Mouse (Mus musculus): Measurements from ENCODE around the gene Btf3. TPM values are rescaled to one million over a fixed set of nuclear protein-coding genes. Genes with fewer than 3 reads are reported as not detected.

Gene Btf3
- polyA plus RNA-seq, 1 experiment from 2014 or later, result 471 TPM

DNA sequence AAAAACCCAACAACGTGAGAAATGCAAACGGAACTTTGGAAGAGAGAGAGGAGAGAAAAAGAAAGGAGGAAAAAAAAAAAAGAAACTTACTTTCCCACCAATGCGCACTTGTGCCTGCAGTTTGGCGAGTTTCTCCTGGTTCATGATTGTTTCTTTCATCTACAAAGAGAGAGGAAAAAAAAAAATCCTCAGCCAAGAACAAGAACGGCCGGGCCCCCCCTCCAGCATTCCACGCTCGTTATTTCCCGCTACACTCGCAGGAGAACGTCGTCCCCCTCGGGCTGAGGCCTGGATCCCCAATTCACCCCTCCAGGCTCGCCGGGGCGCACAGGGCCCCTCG is 696 bp downstream of the Btf3 start:
- H3K4me1 ChIP-seq (replicated peaks; ENCODE audit: control insufficient read depth, insufficient read depth, low read length), result peaks cover 11% of the 10 kb centered on the region; the same call in 1 of the 2 replicates
- WGBS, result under 1% methylated on average over 16 of the region's 17 CpGs
- H3K36me3 ChIP-seq (ENCODE audit: control insufficient read depth, insufficient read depth), result peaks cover 24% of the 10 kb centered on the region
- no peaks in the 10 kb centered on the region for H3K27me3 ChIP-seq (replicated peaks; ENCODE audit: control insufficient read depth, insufficient read depth, low read length)
- H3K9ac ChIP-seq (ENCODE audit: low read depth, low read length), result peak overlapping the region; percentile 97
- peak overlapping the region; percentile 73 for H3K4me2 ChIP-seq (replicated peaks; ENCODE audit: low read depth)
- no peak for ATAC-seq
- no peak for TF ChIP-seq CTCF (IDR thresholded peaks at IDR 0.05; ENCODE audit: low read depth)
- peak overlapping the region; percentile 94 for H3K27ac ChIP-seq (ENCODE audit: low read depth, low read length)
- peak overlapping the region; percentile 87 for H3K4me3 ChIP-seq (ENCODE audit: low read depth, low read length)
- H3K9me3 ChIP-seq (ENCODE audit: control insufficient read depth), result no peaks in the 10 kb centered on the region

GRCm38 (mm10) chr13:98315124-98315523 is 1.7 kb downstream of the Btf3 start:
- H3K4me3 ChIP-seq (ENCODE audit: low read depth, low read length), result peak overlapping the region; percentile 87; the same call in 1 of the 2 replicates
- H3K9ac ChIP-seq (ENCODE audit: low read depth, low read length), result no peak overlapping the region
- peak overlapping the region; percentile 73 for H3K4me2 ChIP-seq (replicated peaks; ENCODE audit: low read depth)
- 41% methylated on average over 4 of the region's 4 CpGs for WGBS
- no peak for ATAC-seq
- H3K9me3 ChIP-seq (ENCODE audit: control insufficient read depth), result no peaks in the 10 kb centered on the region
- no peak overlapping the region for H3K27ac ChIP-seq (ENCODE audit: low read depth, low read length)
- peaks cover 31% of the 10 kb centered on the region for H3K36me3 ChIP-seq (ENCODE audit: control insufficient read depth, insufficient read depth)
- H3K27me3 ChIP-seq (replicated peaks; ENCODE audit: control insufficient read depth, insufficient read depth, low read length), result no peaks in the 10 kb centered on the region
- TF ChIP-seq CTCF (IDR thresholded peaks at IDR 0.05; ENCODE audit: low read depth), result no peak
- H3K4me1 ChIP-seq (replicated peaks; ENCODE audit: control insufficient read depth, insufficient read depth, low read length), result peaks cover 11% of the 10 kb centered on the region; the same call in 1 of the 2 replicates

DNA sequence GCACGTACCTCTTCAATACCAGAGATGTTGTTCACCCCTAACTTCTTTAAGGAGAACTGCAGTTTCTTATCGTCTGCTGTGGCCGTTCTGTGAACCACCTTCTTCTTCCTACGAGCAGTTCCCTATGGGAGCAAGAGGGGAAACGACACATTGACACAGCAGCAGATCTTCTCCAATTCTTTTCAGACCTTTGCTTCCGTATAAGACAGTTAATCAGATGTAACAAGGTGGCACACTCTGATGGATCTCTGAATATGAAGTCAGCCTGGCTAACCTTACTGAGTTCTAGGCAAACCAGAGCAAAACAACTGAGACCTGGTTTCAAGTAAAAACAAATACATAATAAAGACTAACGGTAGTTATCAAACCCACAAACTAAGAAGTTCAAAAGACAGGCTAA is 3.2 kb downstream of the Btf3 start:
- Histone ChIP-seq H3K4me1 (replicated peaks; ENCODE audit: control insufficient read depth, insufficient read depth, low read length) (peaks cover 11% of the 10 kb centered on the region; the same call in 1 of the 2 replicates), H3K36me3 (ENCODE audit: control insufficient read depth, insufficient read depth) (peaks cover 36% of the 10 kb centered on the region), H3K9me3 (ENCODE audit: control insufficient read depth) (no peaks in the 10 kb centered on the region), H3K9ac (ENCODE audit: low read depth, low read length) (no peak overlapping the region), H3K4me3 (ENCODE audit: low read depth, low read length) (no peak overlapping the region), H3K27me3 (replicated peaks; ENCODE audit: control insufficient read depth, insufficient read depth, low read length) (no peaks in the 10 kb centered on the region), H3K4me2 (replicated peaks; ENCODE audit: low read depth) (no peak overlapping the region), H3K27ac (ENCODE audit: low read depth, low read length) (no peak overlapping the region)
- TF ChIP-seq CTCF (IDR thresholded peaks at IDR 0.05; ENCODE audit: low read depth), result no peak
- ATAC-seq, result no peak
- WGBS, result 58% methylated on average over 7 of the region's 7 CpGs

GRCm38 (mm10) chr13:98311597-98311996 is 5.2 kb downstream of the Btf3 start:
- Histone ChIP-seq H3K27me3 (replicated peaks; ENCODE audit: control insufficient read depth, insufficient read depth, low read length) (no peaks in the 10 kb centered on the region), H3K4me1 (replicated peaks; ENCODE audit: control insufficient read depth, insufficient read depth, low read length) (peaks cover 8% of the 10 kb centered on the region; the same call in 1 of the 2 replicates), H3K36me3 (ENCODE audit: control insufficient read depth, insufficient read depth) (peaks cover 40% of the 10 kb centered on the region), H3K9me3 (ENCODE audit: control insufficient read depth) (no peaks in the 10 kb centered on the region), H3K27ac (ENCODE audit: low read depth, low read length) (peak overlapping the region; percentile 54), H3K9ac (ENCODE audit: low read depth, low read length) (no peak overlapping the region), H3K4me3 (ENCODE audit: low read depth, low read length) (no peak overlapping the region), H3K4me2 (replicated peaks; ENCODE audit: low read depth) (no peak overlapping the region)
- peak; percentile 73 for ATAC-seq
- WGBS, result 40% methylated on average over 5 of the region's 5 CpGs
- no peak for TF ChIP-seq CTCF (IDR thresholded peaks at IDR 0.05; ENCODE audit: low read depth)

- H3K4me1 ChIP-seq (replicated peaks; ENCODE audit: control insufficient read depth, insufficient read depth, low read length), result 0 out of 2 replicates have a peak, but pooled peaks cover 4% of the 10 kb centered on the region
- H3K9ac ChIP-seq (ENCODE audit: low read depth, low read length), result no peak overlapping the region
- 69% methylated on average over 4 of the region's 4 CpGs for WGBS
- no peak for ATAC-seq
- peaks cover 40% of the 10 kb centered on the region for H3K36me3 ChIP-seq (ENCODE audit: control insufficient read depth, insufficient read depth)
- H3K4me2 ChIP-seq (replicated peaks; ENCODE audit: low read depth), result no peak overlapping the region
- no peak for TF ChIP-seq CTCF (IDR thresholded peaks at IDR 0.05; ENCODE audit: low read depth)
- H3K27ac ChIP-seq (ENCODE audit: low read depth, low read length), result no peak overlapping the region
- H3K9me3 ChIP-seq (ENCODE audit: control insufficient read depth), result no peaks in the 10 kb centered on the region
- no peak overlapping the region for H3K4me3 ChIP-seq (ENCODE audit: low read depth, low read length)
- H3K27me3 ChIP-seq (replicated peaks; ENCODE audit: control insufficient read depth, insufficient read depth, low read length), result no peaks in the 10 kb centered on the region
These were observed 8.1 kb downstream of the Btf3 start for GRCm38 (mm10) chr13:98308724-98309123.

- H3K36me3 ChIP-seq (ENCODE audit: control insufficient read depth, insufficient read depth), result peaks cover 34% of the 10 kb centered on the region
- no peak overlapping the region for H3K4me3 ChIP-seq (ENCODE audit: low read depth, low read length)
- H3K9ac ChIP-seq (ENCODE audit: low read depth, low read length), result no peak overlapping the region
- ATAC-seq, result no peak
- no peak overlapping the region for H3K27ac ChIP-seq (ENCODE audit: low read depth, low read length)
- no peak overlapping the region for H3K4me2 ChIP-seq (replicated peaks; ENCODE audit: low read depth)
- H3K9me3 ChIP-seq (ENCODE audit: control insufficient read depth), result no peaks in the 10 kb centered on the region
- 0 out of 2 replicates have a peak, but pooled peaks cover 4% of the 10 kb centered on the region for H3K4me1 ChIP-seq (replicated peaks; ENCODE audit: control insufficient read depth, insufficient read depth, low read length)
- H3K27me3 ChIP-seq (replicated peaks; ENCODE audit: control insufficient read depth, insufficient read depth, low read length), result no peaks in the 10 kb centered on the region
- TF ChIP-seq CTCF (IDR thresholded peaks at IDR 0.05; ENCODE audit: low read depth), result no peak
- WGBS, result 77% methylated on average over 5 of the region's 5 CpGs
These were observed 8.8 kb downstream of the Btf3 start for GRCm38 (mm10) chr13:98308004-98308403.
